Mouse (Mus musculus): ENCODE data around the gene Cat.

DNA sequence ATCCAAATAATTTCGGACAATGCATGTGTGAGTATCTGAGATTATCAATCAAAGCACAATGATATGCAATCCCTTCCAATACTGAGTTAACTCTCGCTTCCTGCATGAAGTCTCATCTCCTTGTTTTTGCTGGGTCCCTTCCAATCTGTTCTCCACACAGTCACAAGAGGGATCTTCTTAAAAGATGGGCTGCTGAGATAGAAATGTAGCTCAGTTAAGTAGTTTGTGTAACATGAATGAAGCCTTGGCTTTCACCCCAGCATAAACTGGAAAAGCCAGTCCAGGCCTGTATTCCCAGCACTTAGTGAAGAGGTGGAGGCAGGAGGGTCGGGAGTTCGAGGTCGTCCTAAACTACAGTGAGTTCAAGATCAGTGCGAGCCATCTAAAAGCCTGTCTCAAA, 38.6 kb downstream of the Cat start:
- TF ChIP-seq CTCF (IDR thresholded peaks at IDR 0.05; ENCODE audit: low read depth, low read length), result no peak
- no peak for TF ChIP-seq POLR2A (IDR thresholded peaks at IDR 0.05; ENCODE audit: extremely low read depth, insufficient read depth, low read length)
